Mouse (Mus musculus): ENCODE measurements around the gene Lbh.

DNA sequence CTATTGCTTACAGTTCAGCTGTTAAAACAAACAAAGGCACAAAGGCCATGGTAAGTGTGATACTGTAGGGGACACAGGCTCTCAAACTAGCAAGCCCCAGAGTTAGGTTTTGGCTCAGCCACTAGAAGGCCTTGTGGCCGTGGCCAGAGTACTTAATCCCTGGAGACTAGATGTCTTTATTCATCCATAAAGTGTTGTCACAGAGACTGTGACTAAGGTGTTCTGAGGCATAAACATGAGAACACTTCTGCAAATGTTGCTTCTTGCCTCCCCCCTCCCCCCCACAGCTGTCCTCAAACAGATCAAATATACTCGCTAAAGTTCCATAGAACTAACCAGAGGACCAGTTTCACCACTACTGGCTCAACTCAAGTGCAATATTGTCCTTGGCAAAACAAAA is 4.0 kb upstream of the Lbh start:
- TF ChIP-seq CTCF (IDR thresholded peaks at IDR 0.05; ENCODE audit: low read depth) (no peak), EP300 (IDR thresholded peaks at IDR 0.05; ENCODE audit: low read depth) (no peak)
